Mouse (Mus musculus) heart, embryonic 13.5 days (tissue): Measurements from ENCODE around the gene Chrna7. TPM values are rescaled to one million over a fixed set of nuclear protein-coding genes. Genes with fewer than 3 reads are reported as not detected.

Experiments used
- ATAC-seq: fragments of 200-750 bp; cut with Nextera tagmentation; 2 replicates; pipeline ENCODE4 v1.8.0; 2017; ENCODE audit warnings: moderate TSS enrichment; ENCODE audit not compliant: insufficient number of reproducible peaks, low FRiP score, low TSS enrichment; ENCODE audit errors: extremely low read depth
- H3K27ac ChIP-seq: fragments of 300-500 bp; sonication (generic); replicated peaks from 2 replicates; pipeline ENCODE4 v1.5.1; 2015; ENCODE audit warnings: moderate library complexity, mild to moderate bottlenecking, inconsistent platforms
- H3K27me3 ChIP-seq: fragments of 300-500 bp; sonication (generic); replicated peaks from 2 replicates; pipeline ENCODE4 v1.6.1; 2015; ENCODE audit warnings: mild to moderate bottlenecking, inconsistent platforms
- H3K36me3 ChIP-seq: fragments of 300-500 bp; sonication (generic); 2 replicates; pipeline ENCODE4 v1.6.1; 2015; ENCODE audit warnings: mild to moderate bottlenecking, inconsistent platforms
- H3K4me1 ChIP-seq: fragments of 300-500 bp; sonication (generic); 2 replicates; pipeline ENCODE4 v1.6.1; 2015; ENCODE audit warnings: inconsistent platforms
- H3K4me2 ChIP-seq: fragments of 300-500 bp; sonication (generic); 2 replicates; pipeline ENCODE4 v1.6.1; 2015; ENCODE audit warnings: inconsistent platforms, mild to moderate bottlenecking, moderate library complexity
- H3K4me3 ChIP-seq: fragments of 300-500 bp; sonication (generic); 2 replicates; pipeline ENCODE4 v1.5.1; 2015; ENCODE audit warnings: moderate library complexity, mild to moderate bottlenecking, inconsistent platforms
- H3K9ac ChIP-seq: fragments of 300-500 bp; sonication (generic); 2 replicates; pipeline ENCODE4 v1.6.1; 2015; ENCODE audit warnings: inconsistent platforms, mild to moderate bottlenecking, moderate library complexity
- H3K9me3 ChIP-seq: fragments of 300-500 bp; sonication (generic); 2 replicates; pipeline ENCODE4 v1.6.1; 2016; ENCODE audit warnings: inconsistent platforms
- WGBS: fragments of 180-500 bp; shearing (Covaris S2); methylation state at CpG from one replicate; pipeline ENCODE4 v1.1.7; 2015; ENCODE audit warnings: mixed read lengths; 5-methylcytosine and 5-hydroxymethylcytosine counted together
- polyA plus RNA-seq: library from polyadenylated mRNA; unstranded; fragments of >200 nt; fragmentation: Nextera tagmentation; extraction: Ambion mirVana; gene quantifications from 2 replicates; pipeline ENCODE4 v1.2.1, GENCODE M21; 2015

Chrna7 gene
- polyA plus RNA-seq = 0.80 TPM in 2 replicates

DNA sequence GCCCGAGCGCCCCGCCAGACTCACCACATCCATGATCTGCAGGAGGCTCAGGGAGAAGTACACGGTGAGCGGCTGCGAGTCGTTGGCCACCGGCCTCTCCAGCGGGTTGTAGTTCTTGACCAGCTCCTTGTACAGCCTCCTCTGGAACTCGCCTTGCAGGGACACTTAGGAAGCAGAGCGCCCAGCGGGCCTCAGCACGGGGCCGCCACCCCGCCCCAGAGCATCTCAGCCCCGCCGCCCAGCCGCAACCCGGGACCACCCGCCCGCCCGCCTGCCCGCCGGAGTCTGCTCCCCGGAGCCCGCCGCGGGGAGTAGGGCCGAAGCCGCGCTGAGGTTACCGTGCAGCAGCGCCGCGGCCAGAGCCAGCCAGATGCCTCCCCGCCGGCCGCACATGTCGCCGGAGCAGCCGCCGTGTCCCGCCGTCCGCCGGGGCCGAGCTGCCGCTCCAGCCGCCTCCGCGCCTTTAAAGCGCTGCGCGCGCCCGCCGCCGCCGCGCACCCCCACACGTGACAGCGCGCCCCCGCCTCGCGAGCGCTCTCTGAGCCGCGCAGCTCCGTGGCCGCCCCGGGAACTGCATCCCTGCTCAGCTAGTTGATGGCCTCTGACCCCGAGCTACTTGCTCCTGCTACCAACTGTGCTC lies at the start of gene Chrna7:
Chrna7 (minus strand) TSS at position 486 of the 640 bp plus-strand sequence.
- Histone ChIP-seq H3K4me2 (peak within 1 kb of the TSS; percentile 98), H3K36me3 (no peaks in the 10 kb centered on the region), H3K27ac (no peak within 1 kb of the TSS), H3K27me3 (peaks cover 29% of the 10 kb centered on the region), H3K4me1 (peaks cover 7% of the 10 kb centered on the region; the same call in 1 of the 2 replicates), H3K4me3 (peak within 1 kb of the TSS; percentile 65), H3K9ac (peak within 1 kb of the TSS; percentile 79), H3K9me3 (no peaks in the 10 kb centered on the region)
- ATAC-seq = peak; percentile 63
- under 1% methylated on average over 56 of the region's 73 CpGs for WGBS

DNA sequence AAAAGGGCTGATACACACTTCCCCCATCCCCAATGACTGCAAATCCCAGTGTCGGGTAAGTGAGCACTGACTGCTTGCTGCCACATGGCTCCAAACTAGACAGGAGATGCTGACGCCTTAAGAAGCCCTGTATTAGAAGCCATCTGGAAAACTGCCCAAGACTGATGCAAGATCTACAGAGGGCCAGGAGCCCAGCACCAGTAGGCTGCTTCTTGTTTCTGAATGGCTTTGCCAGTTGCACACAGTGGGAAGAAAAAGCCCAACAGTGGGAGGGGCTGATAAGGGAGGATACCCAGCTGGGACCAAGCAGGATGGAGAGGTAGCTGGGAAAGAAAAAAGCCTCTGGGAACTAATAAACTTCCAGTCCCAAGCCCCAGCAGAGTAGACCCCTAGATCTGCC lies 37.0 kb upstream of the Chrna7 start:
- Histone ChIP-seq H3K27me3 (no peaks in the 10 kb centered on the region), H3K4me3 (no peak overlapping the region), H3K9ac (no peak overlapping the region), H3K4me2 (no peak overlapping the region), H3K9me3 (no peaks in the 10 kb centered on the region), H3K4me1 (no peaks in the 10 kb centered on the region), H3K27ac (no peak overlapping the region), H3K36me3 (no peaks in the 10 kb centered on the region)
- WGBS = 54% methylated on average over 2 of the region's 2 CpGs
- ATAC-seq = no peak

DNA sequence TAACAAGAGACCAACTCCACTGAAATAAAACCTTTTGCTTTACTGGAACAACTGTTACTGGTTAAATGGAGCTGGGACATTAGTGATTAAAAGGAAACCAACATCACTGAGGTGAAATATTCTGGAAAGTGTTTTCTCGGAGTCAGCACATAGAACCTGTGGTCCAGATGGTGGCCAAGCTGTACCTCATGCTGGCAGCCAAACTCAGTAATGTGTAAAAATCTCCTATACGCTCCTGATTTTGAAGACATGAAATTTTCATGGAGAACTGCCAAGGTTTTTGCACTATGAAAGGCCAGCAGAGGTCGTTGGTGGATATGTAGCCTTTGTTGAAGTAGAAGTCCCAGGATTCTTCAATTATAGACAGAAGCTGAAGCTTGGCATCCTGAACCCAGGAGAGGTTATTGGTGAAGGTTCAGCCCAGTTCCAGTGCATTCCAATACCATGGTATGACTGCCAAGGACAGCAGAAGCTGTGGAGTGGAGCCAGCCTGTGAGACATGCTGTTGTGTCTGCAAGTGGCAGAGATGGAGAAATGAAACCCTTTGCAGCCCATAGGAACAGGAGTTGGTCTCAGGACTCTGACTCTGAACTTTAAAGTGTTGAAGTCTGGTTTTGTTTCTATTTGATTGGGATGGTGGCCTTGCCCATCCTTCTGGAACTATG lies 25.6 kb upstream of the Chrna7 start:
- no peaks in the 10 kb centered on the region for H3K9me3 ChIP-seq
- no peak overlapping the region for H3K9ac ChIP-seq
- WGBS = 66% methylated on average over 3 of the region's 3 CpGs
- no peak overlapping the region for H3K4me2 ChIP-seq
- no peak overlapping the region for H3K4me3 ChIP-seq
- H3K36me3 ChIP-seq = no peaks in the 10 kb centered on the region
- no peaks in the 10 kb centered on the region for H3K4me1 ChIP-seq
- no peak overlapping the region for H3K27ac ChIP-seq
- ATAC-seq = no peak
- no peaks in the 10 kb centered on the region for H3K27me3 ChIP-seq

DNA sequence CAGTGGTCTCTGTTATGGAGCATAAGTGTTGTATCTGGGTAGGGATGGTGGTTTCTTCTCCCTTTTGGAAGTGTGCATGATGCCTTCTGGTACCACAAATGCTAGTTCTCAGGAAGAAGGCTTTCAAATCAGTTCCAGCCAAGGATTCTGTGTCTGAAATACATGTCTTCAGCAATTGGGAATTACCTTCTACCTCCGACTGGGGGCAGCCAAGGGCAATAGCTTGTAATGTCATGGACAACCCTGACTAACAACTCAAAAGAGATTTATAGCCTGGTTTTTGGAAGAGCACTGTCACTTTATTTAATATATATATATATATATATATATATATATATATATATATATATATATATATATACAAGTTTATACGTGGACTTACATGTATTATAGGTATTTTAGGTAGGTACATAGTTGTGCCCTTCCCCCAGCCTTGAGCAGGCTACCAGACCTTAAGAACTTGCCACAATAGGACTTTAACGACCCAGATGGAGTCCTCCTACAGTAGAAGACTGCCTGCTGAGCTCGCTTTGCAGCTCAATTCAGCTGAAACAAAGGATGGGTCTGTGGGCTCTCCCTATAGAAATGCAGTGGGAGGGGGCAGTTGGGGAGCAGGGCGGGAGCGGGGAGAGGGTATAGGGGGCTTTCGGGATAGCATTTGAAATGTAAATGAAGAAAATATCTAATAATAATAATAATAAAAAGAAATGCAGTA lies 12.9 kb upstream of the Chrna7 start:
- no peaks in the 10 kb centered on the region for H3K9me3 ChIP-seq
- no peaks in the 10 kb centered on the region for H3K4me1 ChIP-seq
- no peak overlapping the region for H3K27ac ChIP-seq
- no peaks in the 10 kb centered on the region for H3K36me3 ChIP-seq
- no peak overlapping the region for H3K9ac ChIP-seq
- no peak overlapping the region for H3K4me2 ChIP-seq
- 39% methylated on average over 7 of the region's 7 CpGs for WGBS
- no peak overlapping the region for H3K4me3 ChIP-seq
- H3K27me3 ChIP-seq = no peaks in the 10 kb centered on the region
- ATAC-seq = no peak

DNA sequence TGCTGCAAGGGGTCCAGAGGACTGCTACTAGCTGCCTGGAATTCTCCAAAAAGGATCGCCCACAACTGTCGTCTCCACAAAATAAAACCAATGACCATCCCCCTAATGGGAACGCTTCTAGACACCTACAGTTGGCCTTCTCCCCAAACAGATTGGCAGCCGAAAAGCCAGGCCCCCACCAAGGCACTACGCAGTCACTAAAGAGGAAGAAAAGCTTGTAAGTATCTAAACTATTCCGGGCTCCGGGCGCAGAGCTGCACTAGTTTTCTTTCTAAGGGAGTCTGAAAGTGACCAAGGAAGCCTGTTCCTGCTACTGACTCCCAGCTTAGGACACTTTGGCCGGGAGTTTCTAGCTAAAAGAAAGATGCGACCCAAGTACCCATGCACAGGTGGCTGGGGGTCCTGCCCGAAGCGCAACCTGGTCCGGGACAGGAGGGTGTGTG lies 707 bp downstream of the Chrna7 start:
- Histone ChIP-seq H3K36me3 (no peaks in the 10 kb centered on the region), H3K9ac (peak overlapping the region; percentile 79), H3K9me3 (no peaks in the 10 kb centered on the region), H3K27ac (no peak overlapping the region), H3K27me3 (peaks cover 29% of the 10 kb centered on the region), H3K4me2 (peak overlapping the region; percentile 98), H3K4me3 (peak overlapping the region; percentile 65), H3K4me1 (peaks cover 7% of the 10 kb centered on the region; the same call in 1 of the 2 replicates)
- ATAC-seq = no peak
- WGBS = under 1% methylated on average over 13 of the region's 13 CpGs

DNA sequence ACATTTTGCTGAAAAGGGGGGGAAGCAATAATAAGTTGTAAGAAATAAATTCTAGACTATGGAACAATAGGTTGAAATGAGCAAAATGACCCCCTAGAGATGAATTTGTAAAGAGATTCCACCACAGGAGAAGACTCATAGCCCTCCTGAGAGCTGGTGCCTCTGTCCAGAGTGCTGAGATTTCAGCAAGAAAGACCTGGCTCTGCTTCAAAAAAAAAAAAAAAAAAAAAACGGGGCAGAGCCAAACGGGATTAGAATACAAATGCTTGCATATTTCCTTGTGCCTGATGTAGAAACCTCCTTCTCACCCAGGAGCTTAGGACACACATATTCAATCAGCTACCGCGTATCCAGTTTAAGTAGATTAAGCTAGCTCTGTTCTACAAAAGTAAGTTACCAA lies 2.9 kb downstream of the Chrna7 start:
- no peak for ATAC-seq
- WGBS = 14% methylated on average over 4 of the region's 4 CpGs

DNA sequence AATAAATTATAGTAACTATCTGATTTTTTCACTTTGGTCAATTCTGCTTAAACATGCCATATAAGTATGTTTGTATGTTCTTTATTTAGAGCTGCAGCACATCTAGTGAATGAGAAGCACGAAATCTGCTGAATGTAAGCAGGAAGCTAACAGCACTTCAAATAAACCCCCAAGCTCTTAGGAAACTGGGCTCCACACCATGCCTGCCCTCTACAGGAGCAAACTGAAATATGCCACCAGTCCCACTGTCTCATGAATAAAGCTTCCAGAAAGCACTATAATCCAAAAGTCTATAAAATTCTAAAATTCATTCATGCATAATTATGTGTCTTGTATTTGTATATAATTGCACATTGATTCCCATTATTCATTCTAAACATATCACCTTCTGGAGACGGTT lies 5.2 kb downstream of the Chrna7 start:
- no peaks in the 10 kb centered on the region for H3K9me3 ChIP-seq
- H3K4me2 ChIP-seq = no peak overlapping the region
- H3K4me3 ChIP-seq = no peak overlapping the region
- no peak overlapping the region for H3K27ac ChIP-seq
- WGBS = 50% methylated on average over 2 of the region's 2 CpGs
- H3K27me3 ChIP-seq = peaks cover 29% of the 10 kb centered on the region
- no peaks in the 10 kb centered on the region for H3K36me3 ChIP-seq
- peaks cover 7% of the 10 kb centered on the region; the same call in 1 of the 2 replicates for H3K4me1 ChIP-seq
- ATAC-seq = no peak
- no peak overlapping the region for H3K9ac ChIP-seq

More for the DNA sequence above, 2.9 kb downstream of the Chrna7 start:
- no peaks in the 10 kb centered on the region for H3K36me3 ChIP-seq
- no peak overlapping the region for H3K9ac ChIP-seq
- H3K27me3 ChIP-seq = peaks cover 29% of the 10 kb centered on the region
- no peak overlapping the region for H3K4me3 ChIP-seq
- no peak overlapping the region for H3K27ac ChIP-seq
- H3K4me1 ChIP-seq = peaks cover 7% of the 10 kb centered on the region; the same call in 1 of the 2 replicates
- H3K4me2 ChIP-seq = no peak overlapping the region
- no peaks in the 10 kb centered on the region for H3K9me3 ChIP-seq

DNA sequence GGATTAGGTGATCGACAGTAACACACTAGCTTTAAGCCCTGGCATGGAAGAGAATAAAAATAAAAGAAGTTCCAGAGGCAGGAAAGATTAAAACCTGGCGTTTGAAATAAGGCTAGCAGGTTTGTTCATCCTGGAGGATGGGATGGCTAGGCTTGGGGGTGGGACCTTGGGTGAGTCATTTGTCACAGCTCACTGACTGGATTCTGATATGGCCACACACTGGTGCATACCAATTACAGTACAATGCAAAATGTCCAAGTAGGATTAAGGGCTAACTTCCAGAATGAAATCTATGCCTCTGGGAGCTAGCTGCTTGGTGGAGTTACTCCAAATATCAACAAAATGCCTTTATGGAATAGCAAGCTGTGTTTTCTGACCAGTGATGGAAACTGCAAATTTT lies 16.8 kb downstream of the Chrna7 start:
- H3K4me2 ChIP-seq = no peak overlapping the region
- ATAC-seq = no peak
- H3K4me1 ChIP-seq = no peaks in the 10 kb centered on the region
- H3K27me3 ChIP-seq = no peaks in the 10 kb centered on the region
- no peaks in the 10 kb centered on the region for H3K9me3 ChIP-seq
- no peak overlapping the region for H3K27ac ChIP-seq
- H3K9ac ChIP-seq = no peak overlapping the region
- no peak overlapping the region for H3K4me3 ChIP-seq
- 65% methylated on average over 2 of the region's 2 CpGs for WGBS
- no peaks in the 10 kb centered on the region for H3K36me3 ChIP-seq

DNA sequence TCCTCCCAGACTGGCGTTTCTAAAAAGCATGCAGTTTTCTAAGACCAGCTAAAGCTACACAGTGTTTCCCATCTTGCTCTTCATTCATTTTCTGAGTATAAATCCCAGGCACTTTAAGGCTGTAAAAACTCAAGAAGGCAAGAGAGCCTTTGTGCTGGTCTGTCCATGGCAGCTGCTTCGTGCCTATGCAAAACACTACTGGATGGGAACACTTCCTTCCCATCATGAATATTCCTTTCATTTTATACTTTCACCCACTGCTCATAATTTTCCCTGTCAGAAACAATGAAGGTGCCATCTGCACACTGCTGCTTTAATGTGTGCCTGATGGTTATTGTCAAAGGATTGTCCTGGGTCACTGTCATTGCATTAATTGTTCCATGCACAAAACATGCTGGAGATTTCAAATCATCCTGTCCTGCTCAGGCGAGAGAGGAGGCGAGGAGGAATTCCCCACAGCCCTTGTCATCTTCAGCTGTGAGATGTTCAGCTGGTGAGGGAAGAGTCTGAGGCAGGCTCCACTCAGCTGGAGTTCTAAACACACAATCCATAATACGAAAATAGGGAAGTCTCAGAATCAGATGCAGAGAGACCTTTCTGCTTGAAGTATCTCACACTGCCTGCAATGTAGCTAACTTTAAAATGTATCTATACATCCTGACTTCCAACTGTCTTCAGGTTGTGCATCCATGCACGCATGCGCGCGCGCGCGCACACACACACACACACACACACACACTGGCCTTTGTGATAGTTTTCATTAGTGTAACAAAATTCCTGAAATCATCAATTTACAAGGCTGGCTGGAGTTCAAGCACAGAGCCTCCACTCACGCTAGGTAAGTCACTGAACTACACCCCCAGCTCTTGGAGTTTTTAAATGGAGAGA lies 22.5 kb downstream of the Chrna7 start:
- no peaks in the 10 kb centered on the region for H3K9me3 ChIP-seq
- H3K4me2 ChIP-seq = no peak overlapping the region
- H3K4me1 ChIP-seq = no peaks in the 10 kb centered on the region
- no peak overlapping the region for H3K4me3 ChIP-seq
- 85% methylated on average over 13 of the region's 13 CpGs for WGBS
- no peak overlapping the region for H3K27ac ChIP-seq
- ATAC-seq = no peak
- H3K27me3 ChIP-seq = no peaks in the 10 kb centered on the region
- H3K9ac ChIP-seq = no peak overlapping the region
- no peaks in the 10 kb centered on the region for H3K36me3 ChIP-seq

DNA sequence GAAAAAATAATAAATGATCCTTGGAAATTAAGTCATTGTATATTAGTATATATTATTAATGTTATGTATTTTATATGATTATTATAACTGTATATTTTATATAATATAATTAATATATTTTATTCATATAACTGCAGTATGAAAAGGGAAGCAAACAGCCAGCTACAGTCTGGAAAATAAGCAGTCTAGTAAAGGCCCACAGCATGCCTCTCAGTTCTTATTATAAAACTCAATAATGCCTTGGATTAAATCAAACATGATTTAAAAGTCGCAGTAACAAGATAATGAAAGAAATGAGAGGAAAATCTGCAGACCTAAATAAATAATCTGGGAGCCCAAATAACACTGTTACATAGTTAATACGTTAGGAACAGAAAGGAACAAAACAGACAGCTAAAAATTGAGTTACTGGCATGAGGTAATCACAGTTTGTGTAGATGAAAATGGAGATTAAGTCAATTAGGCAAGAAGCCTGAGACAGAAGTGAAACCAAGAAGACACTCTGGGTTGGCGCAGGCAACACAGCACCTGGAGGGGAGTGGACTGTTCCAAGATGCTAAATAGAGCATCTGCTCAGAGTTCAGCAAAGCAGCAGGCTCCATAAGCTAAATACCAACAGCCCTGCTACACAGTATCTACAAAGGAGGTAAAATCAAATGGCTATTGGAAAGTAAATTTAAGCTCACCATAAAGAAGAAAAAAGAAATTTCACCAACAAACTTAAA lies 42.1 kb downstream of the Chrna7 start:
- H3K27ac ChIP-seq = no peak overlapping the region
- no peaks in the 10 kb centered on the region for H3K27me3 ChIP-seq
- H3K9ac ChIP-seq = no peak overlapping the region
- no peak overlapping the region for H3K4me3 ChIP-seq
- H3K4me1 ChIP-seq = no peaks in the 10 kb centered on the region
- no peaks in the 10 kb centered on the region for H3K36me3 ChIP-seq
- ATAC-seq = no peak
- no peaks in the 10 kb centered on the region for H3K9me3 ChIP-seq
- no peak overlapping the region for H3K4me2 ChIP-seq
- 71% methylated on average over 3 of the region's 3 CpGs for WGBS
